Mouse (Mus musculus) small intestine, adult 2 months (tissue): ENCODE results near the gene Rbms1.

Source experiments
- CTCF ChIP-seq: fragments of 200-500 bp; IDR thresholded peaks from 2 replicates; pipeline ENCODE4 v1.5.1; 2012; ENCODE audit warnings: low read depth, mild to moderate bottlenecking, control low read depth, inconsistent platforms, low read length, moderate library complexity, mixed read lengths; ENCODE audit not compliant: insufficient replicate concordance, insufficient read length; ENCODE audit errors: extremely low read depth
- POLR2A ChIP-seq: fragments of 200-500 bp; IDR thresholded peaks from 2 replicates; pipeline ENCODE4 v1.6.1; 2012; ENCODE audit warnings: low read depth, mild to moderate bottlenecking, control low read depth, inconsistent platforms, low read length, moderate library complexity

GRCm38 (mm10) chr2:60773592-60773991, 189.4 kb downstream of the Rbms1 start:
- no peak for TF ChIP-seq CTCF
- no peak for TF ChIP-seq POLR2A
